ENCODE assay signal across 14 mouse cellular contexts in genomic region chr7:100732341-100733050, GRCm38 (mm10). TPM values are rescaled to one million over a fixed set of nuclear protein-coding genes. Genes with fewer than 3 reads are reported as not detected.
A peak's percentile ranks its signal among the peaks of the same experiment; 100 is the strongest.
DNase-seq lines count a peak whose midpoint lies in the region; ATAC-seq and TF ChIP-seq lines count a peak whose summit lies in the region.
"Had no signal": no experiment of that assay in that cellular context is flagged by ENCODE, and none has a peak within 500 bp of the region (broad histone marks: within the 10 kb centered on the region; RNA-seq: fewer than 3 reads in every experiment).

No protein-coding gene starts in this region.

- H3K9ac ChIP-seq in forebrain, embryonic 14.5 days (ENCODE audit: low read length), result no peak overlapping the region
- H3K9ac ChIP-seq in forebrain, postnatal 0 days, result no peak overlapping the region
- H3K9ac ChIP-seq in lung, embryonic 15.5 days, result no peak overlapping the region
- H3K9ac ChIP-seq: hindbrain, embryonic 14.5 days; midbrain, embryonic 15.5 days; neural tube, embryonic 12.5 days had no signal

- H3K4me3 ChIP-seq in forebrain, embryonic 14.5 days (ENCODE audit: low read depth, low read length), result no peak overlapping the region
- H3K4me3 ChIP-seq in forebrain, postnatal 0 days (ENCODE audit: low read depth, low read length), result no peak overlapping the region
- no peak overlapping the region for H3K4me3 ChIP-seq in lung, embryonic 15.5 days
- H3K4me3 ChIP-seq: limb, embryonic 10.5 days; midbrain, embryonic 15.5 days; neural tube, embryonic 12.5 days had no signal

- intact Hi-C loops in gastrocnemius, postnatal 14 days (cut with DNase I; ENCODE audit: low total_unique reads), result no loop called here
- intact Hi-C loops in gastrocnemius, postnatal 36 days (cut with DNase I), result no loop called here

- WGBS in forebrain, embryonic 14.5 days, result 54% methylated on average over 6 of the region's 6 CpGs
- WGBS in forebrain, postnatal 0 days, result 53% methylated on average over 6 of the region's 6 CpGs
- WGBS in lung, embryonic 15.5 days, result 39% methylated on average over 6 of the region's 6 CpGs

- DNase-seq in forebrain, embryonic 14.5 days (ENCODE audit: low spot score), result no peak
- DNase-seq in forebrain, postnatal 0 days, result no peak
- no peak for DNase-seq in lung, adult 18-20 months
- DNase-seq in c-Kit-positive CD71-positive TER-119-positive erythroid progenitor cells, embryonic 14.5 days (ENCODE audit: low spot score), result peak; percentile 20
- no peak for DNase-seq in gastrocnemius, postnatal 14 days
- no peak for DNase-seq in gastrocnemius, postnatal 36 days
- DNase-seq: adrenal gland, postnatal 25 days; thymus, postnatal 4 days had no signal

- peaks cover 17% of the 10 kb centered on the region for H3K4me1 ChIP-seq in forebrain, embryonic 14.5 days (ENCODE audit: control insufficient read depth, insufficient read depth, low read length)
- 0 out of 2 replicates have a peak, but pooled peaks cover 7% of the 10 kb centered on the region for H3K4me1 ChIP-seq in forebrain, postnatal 0 days (ENCODE audit: insufficient read depth)
- peaks cover 25% of the 10 kb centered on the region for H3K4me1 ChIP-seq in lung, embryonic 15.5 days
- H3K4me1 ChIP-seq: neural tube, embryonic 12.5 days had no signal

- H3K9me3 ChIP-seq in forebrain, embryonic 14.5 days (replicated peaks; ENCODE audit: control insufficient read depth, low read length), result no peaks in the 10 kb centered on the region
- no peaks in the 10 kb centered on the region for H3K9me3 ChIP-seq in forebrain, postnatal 0 days (ENCODE audit: low read length)
- H3K9me3 ChIP-seq in lung, embryonic 15.5 days, result no peaks in the 10 kb centered on the region
- H3K9me3 ChIP-seq: limb, embryonic 10.5 days; midbrain, embryonic 15.5 days; neural tube, embryonic 12.5 days had no signal

- no peaks in the 10 kb centered on the region for H3K36me3 ChIP-seq in forebrain, embryonic 14.5 days (ENCODE audit: control insufficient read depth, insufficient read depth, low read length)
- no peaks in the 10 kb centered on the region for H3K36me3 ChIP-seq in forebrain, postnatal 0 days (ENCODE audit: insufficient read depth)
- no peaks in the 10 kb centered on the region for H3K36me3 ChIP-seq in lung, embryonic 15.5 days
- H3K36me3 ChIP-seq: midbrain, embryonic 15.5 days; neural tube, embryonic 12.5 days had no signal

- ATAC-seq in forebrain, embryonic 14.5 days, result no peak
- no peak for ATAC-seq in forebrain, postnatal 0 days
- ATAC-seq in lung, embryonic 15.5 days (ENCODE audit: borderline replicate concordance, extremely low read depth, low FRiP score, low TSS enrichment), result no peak
- ATAC-seq in megakaryocyte-erythroid progenitor cell, adult 5-6 weeks (replicated peaks; ENCODE audit: low FRiP score, low TSS enrichment, poor library complexity, severe bottlenecking), result peak; percentile 67
- ATAC-seq: midbrain, embryonic 15.5 days had no signal

- H3K27me3 ChIP-seq in forebrain, embryonic 14.5 days (replicated peaks; ENCODE audit: control insufficient read depth, insufficient read depth, low read length), result no peaks in the 10 kb centered on the region
- H3K27me3 ChIP-seq in forebrain, postnatal 0 days (ENCODE audit: insufficient read depth, low read length), result no peaks in the 10 kb centered on the region
- no peaks in the 10 kb centered on the region for H3K27me3 ChIP-seq in lung, embryonic 15.5 days
- H3K27me3 ChIP-seq: midbrain, embryonic 15.5 days; neural tube, embryonic 12.5 days had no signal

- H3K27ac ChIP-seq in forebrain, embryonic 14.5 days (ENCODE audit: low read depth, low read length), result peak overlapping the region; percentile 70; the same call in 1 of the 2 replicates
- H3K27ac ChIP-seq in forebrain, postnatal 0 days (ENCODE audit: low read depth, low read length), result no peak overlapping the region
- no peak overlapping the region for H3K27ac ChIP-seq in lung, embryonic 15.5 days
- H3K27ac ChIP-seq: hindbrain, embryonic 14.5 days; limb, embryonic 10.5 days; midbrain, embryonic 15.5 days; neural tube, embryonic 12.5 days had no signal

- H3K4me2 ChIP-seq in forebrain, embryonic 14.5 days (ENCODE audit: low read length), result no peak overlapping the region
- no peak overlapping the region for H3K4me2 ChIP-seq in forebrain, postnatal 0 days (ENCODE audit: low read depth)
- peak overlapping the region; percentile 36; the same call in 1 of the 2 replicates for H3K4me2 ChIP-seq in lung, embryonic 15.5 days
- H3K4me2 ChIP-seq: hindbrain, embryonic 14.5 days; midbrain, embryonic 15.5 days; neural tube, embryonic 12.5 days had no signal

- TF ChIP-seq CTCF in forebrain, postnatal 0 days (IDR thresholded peaks at IDR 0.05; ENCODE audit: low read depth), result no peak

RNA-seq across cellular contexts. Expression of gene Fam168a, which starts 26.1 kb away (rescaled TPM):
- 86.6 and 103 TPM in 2 replicates for polyA plus RNA-seq in forebrain, embryonic 14.5 days (2014; fragmentation: Nextera tagmentation; extraction: Ambion mirVana)
- 84.0 and 116 TPM in 2 replicates for total RNA-seq in forebrain, postnatal 0 days (2014; rRNA removed)
- polyA plus RNA-seq in forebrain, postnatal 0 days (2015; fragmentation: Nextera tagmentation; extraction: Ambion mirVana), result 90.1 and 91.7 TPM in 2 replicates
- 36.9 and 37.7 TPM in 2 replicates for polyA plus RNA-seq in lung, embryonic 15.5 days (2015; fragmentation: Nextera tagmentation; extraction: Ambion mirVana)
- total RNA-seq in megakaryocyte-erythroid progenitor cell, adult 5-6 weeks (2014; fragmentation: Nextera tagmentation), result 26.9 and 35.9 TPM in 2 replicates
- total RNA-seq in megakaryocyte-erythroid progenitor cell, adult 5-6 weeks (2017), result 7.3 and 7.7 TPM in 2 replicates
- 10 to 100 TPM; 40.1 to 44.0 TPM for total RNA-seq in gastrocnemius, postnatal 14 days (2021)
- total RNA-seq in gastrocnemius, postnatal 36 days (2021), result 10 to 100 TPM; 33.8 to 37.1 TPM
